Mouse (Mus musculus): ENCODE data around the gene Mt1. TPM values are rescaled to one million over a fixed set of nuclear protein-coding genes. Genes with fewer than 3 reads are reported as not detected.
A peak's percentile ranks its signal among the peaks of the same experiment; 100 is the strongest.

The Mt1 gene
- polyA plus RNA-seq, 1 experiment from 2014 or later: 57.4 TPM

GRCm38 (mm10) chr8:94205736-94206135 is 26.9 kb downstream of the Mt1 start:
- no peak overlapping the region for H3K4me2 ChIP-seq
- no peak overlapping the region for H3K9ac ChIP-seq
- 18% methylated on average over 5 of the region's 5 CpGs for WGBS
- peak; percentile 92 for DNase-seq
- no peak overlapping the region for H3K27ac ChIP-seq (ENCODE audit: low read depth)
- H3K9me3 ChIP-seq (ENCODE audit: low read depth, low read length): no peaks in the 10 kb centered on the region
- H3K27me3 ChIP-seq (ENCODE audit: insufficient read depth, low read length): no peaks in the 10 kb centered on the region
- ATAC-seq (ENCODE audit: insufficient read depth): peak; percentile 66
- no peak overlapping the region for H3K4me3 ChIP-seq (ENCODE audit: low read depth, low read length)
- peak; percentile 91 for TF ChIP-seq CTCF (IDR thresholded peaks at IDR 0.05; ENCODE audit: low read depth)
- H3K4me1 ChIP-seq (ENCODE audit: insufficient read depth): no peaks in the 10 kb centered on the region
- no peaks in the 10 kb centered on the region for H3K36me3 ChIP-seq (ENCODE audit: insufficient read depth)

- no peak overlapping the region for H3K27ac ChIP-seq (ENCODE audit: low read depth)
- H3K36me3 ChIP-seq (ENCODE audit: insufficient read depth): no peaks in the 10 kb centered on the region
- 72% methylated on average over 8 of the region's 8 CpGs for WGBS
- no peak for TF ChIP-seq CTCF (IDR thresholded peaks at IDR 0.05; ENCODE audit: low read depth)
- no peak overlapping the region for H3K9ac ChIP-seq
- no peaks in the 10 kb centered on the region for H3K27me3 ChIP-seq (ENCODE audit: insufficient read depth, low read length)
- H3K4me3 ChIP-seq (ENCODE audit: low read depth, low read length): no peak overlapping the region
- no peaks in the 10 kb centered on the region for H3K4me1 ChIP-seq (ENCODE audit: insufficient read depth)
- H3K9me3 ChIP-seq (ENCODE audit: low read depth, low read length): no peaks in the 10 kb centered on the region
- no peak overlapping the region for H3K4me2 ChIP-seq
- ATAC-seq (ENCODE audit: insufficient read depth) (no peak), DNase-seq (no peak)
These were observed 27.4 kb downstream of the Mt1 start for GRCm38 (mm10) chr8:94206256-94206655.

- Histone ChIP-seq H3K4me2 (no peak overlapping the region), H3K4me1 (ENCODE audit: insufficient read depth) (no peaks in the 10 kb centered on the region), H3K4me3 (ENCODE audit: low read depth, low read length) (no peak overlapping the region), H3K27me3 (ENCODE audit: insufficient read depth, low read length) (no peaks in the 10 kb centered on the region), H3K27ac (ENCODE audit: low read depth) (no peak overlapping the region), H3K9ac (no peak overlapping the region), H3K9me3 (ENCODE audit: low read depth, low read length) (no peaks in the 10 kb centered on the region), H3K36me3 (ENCODE audit: insufficient read depth) (no peaks in the 10 kb centered on the region)
- no peak for TF ChIP-seq CTCF (IDR thresholded peaks at IDR 0.05; ENCODE audit: low read depth)
- DNase-seq: no peak
- ATAC-seq (ENCODE audit: insufficient read depth): no peak
- 52% methylated on average over 2 of the region's 2 CpGs for WGBS
These were observed 28.6 kb downstream of the Mt1 start for GRCm38 (mm10) chr8:94207491-94207890.

- H3K36me3 ChIP-seq (ENCODE audit: insufficient read depth): no peaks in the 10 kb centered on the region
- no peak overlapping the region for H3K4me2 ChIP-seq
- H3K4me3 ChIP-seq (ENCODE audit: low read depth, low read length): no peak overlapping the region
- H3K27ac ChIP-seq (ENCODE audit: low read depth): no peak overlapping the region
- H3K27me3 ChIP-seq (ENCODE audit: insufficient read depth, low read length): no peaks in the 10 kb centered on the region
- DNase-seq (no peak), ATAC-seq (ENCODE audit: insufficient read depth) (no peak)
- 69% methylated on average over 6 of the region's 6 CpGs for WGBS
- no peak overlapping the region for H3K9ac ChIP-seq
- no peaks in the 10 kb centered on the region for H3K9me3 ChIP-seq (ENCODE audit: low read depth, low read length)
- no peaks in the 10 kb centered on the region for H3K4me1 ChIP-seq (ENCODE audit: insufficient read depth)
- no peak for TF ChIP-seq CTCF (IDR thresholded peaks at IDR 0.05; ENCODE audit: low read depth)
These were observed 30.8 kb downstream of the Mt1 start for GRCm38 (mm10) chr8:94209639-94210038.

GRCm38 (mm10) chr8:94210225-94210624 is 31.3 kb downstream of the Mt1 start:
- Histone ChIP-seq H3K9ac (no peak overlapping the region), H3K4me2 (no peak overlapping the region), H3K27me3 (ENCODE audit: insufficient read depth, low read length) (no peaks in the 10 kb centered on the region), H3K27ac (ENCODE audit: low read depth) (no peak overlapping the region), H3K4me3 (ENCODE audit: low read depth, low read length) (no peak overlapping the region), H3K4me1 (ENCODE audit: insufficient read depth) (peaks cover 1% of the 10 kb centered on the region; the same call in 1 of the 2 replicates), H3K36me3 (ENCODE audit: insufficient read depth) (no peaks in the 10 kb centered on the region), H3K9me3 (ENCODE audit: low read depth, low read length) (no peaks in the 10 kb centered on the region)
- ATAC-seq (ENCODE audit: insufficient read depth) (no peak), DNase-seq (no peak)
- 66% methylated on average over 3 of the region's 3 CpGs for WGBS
- no peak for TF ChIP-seq CTCF (IDR thresholded peaks at IDR 0.05; ENCODE audit: low read depth)

- WGBS: 61% methylated on average over 6 of the region's 6 CpGs
- Histone ChIP-seq H3K36me3 (ENCODE audit: insufficient read depth) (no peaks in the 10 kb centered on the region), H3K4me1 (ENCODE audit: insufficient read depth) (peaks cover 3% of the 10 kb centered on the region; the same call in 1 of the 2 replicates), H3K4me3 (ENCODE audit: low read depth, low read length) (peak overlapping the region; percentile 88), H3K4me2 (peak overlapping the region; percentile 81), H3K27ac (ENCODE audit: low read depth) (0 out of 2 replicates have a peak overlapping the region, but pooled peaks have one; percentile 18), H3K9ac (no peak overlapping the region), H3K27me3 (ENCODE audit: insufficient read depth, low read length) (no peaks in the 10 kb centered on the region), H3K9me3 (ENCODE audit: low read depth, low read length) (no peaks in the 10 kb centered on the region)
- DNase-seq (no peak), ATAC-seq (ENCODE audit: insufficient read depth) (no peak)
- no peak for TF ChIP-seq CTCF (IDR thresholded peaks at IDR 0.05; ENCODE audit: low read depth)
These were observed 34.9 kb downstream of the Mt1 start for GRCm38 (mm10) chr8:94213819-94214218.

- Histone ChIP-seq H3K27ac (ENCODE audit: low read depth) (0 out of 2 replicates have a peak within 1 kb of the TSS, but pooled peaks have one; percentile 18), H3K4me3 (ENCODE audit: low read depth, low read length) (peak within 1 kb of the TSS; percentile 88), H3K4me1 (ENCODE audit: insufficient read depth) (peaks cover 3% of the 10 kb centered on the region; the same call in 1 of the 2 replicates), H3K4me2 (peak within 1 kb of the TSS; percentile 81), H3K9ac (peak within 1 kb of the TSS; percentile 75), H3K9me3 (ENCODE audit: low read depth, low read length) (no peaks in the 10 kb centered on the region), H3K36me3 (ENCODE audit: insufficient read depth) (no peaks in the 10 kb centered on the region), H3K27me3 (ENCODE audit: insufficient read depth, low read length) (no peaks in the 10 kb centered on the region)
- under 1% methylated on average over 67 of the region's 68 CpGs for WGBS
- no peak for TF ChIP-seq CTCF (IDR thresholded peaks at IDR 0.05; ENCODE audit: low read depth)
- DNase-seq: peak; percentile 98
- peak; percentile 98 for ATAC-seq (ENCODE audit: insufficient read depth)
These were observed 35.6 kb downstream of the Mt1 start, which contains the start of gene Nup93 for GRCm38 (mm10) chr8:94214252-94215173. Nup93 (plus strand) TSS chr8:94214564.
